Mouse (Mus musculus): ENCODE measurements around the gene Smad6.

DNA sequence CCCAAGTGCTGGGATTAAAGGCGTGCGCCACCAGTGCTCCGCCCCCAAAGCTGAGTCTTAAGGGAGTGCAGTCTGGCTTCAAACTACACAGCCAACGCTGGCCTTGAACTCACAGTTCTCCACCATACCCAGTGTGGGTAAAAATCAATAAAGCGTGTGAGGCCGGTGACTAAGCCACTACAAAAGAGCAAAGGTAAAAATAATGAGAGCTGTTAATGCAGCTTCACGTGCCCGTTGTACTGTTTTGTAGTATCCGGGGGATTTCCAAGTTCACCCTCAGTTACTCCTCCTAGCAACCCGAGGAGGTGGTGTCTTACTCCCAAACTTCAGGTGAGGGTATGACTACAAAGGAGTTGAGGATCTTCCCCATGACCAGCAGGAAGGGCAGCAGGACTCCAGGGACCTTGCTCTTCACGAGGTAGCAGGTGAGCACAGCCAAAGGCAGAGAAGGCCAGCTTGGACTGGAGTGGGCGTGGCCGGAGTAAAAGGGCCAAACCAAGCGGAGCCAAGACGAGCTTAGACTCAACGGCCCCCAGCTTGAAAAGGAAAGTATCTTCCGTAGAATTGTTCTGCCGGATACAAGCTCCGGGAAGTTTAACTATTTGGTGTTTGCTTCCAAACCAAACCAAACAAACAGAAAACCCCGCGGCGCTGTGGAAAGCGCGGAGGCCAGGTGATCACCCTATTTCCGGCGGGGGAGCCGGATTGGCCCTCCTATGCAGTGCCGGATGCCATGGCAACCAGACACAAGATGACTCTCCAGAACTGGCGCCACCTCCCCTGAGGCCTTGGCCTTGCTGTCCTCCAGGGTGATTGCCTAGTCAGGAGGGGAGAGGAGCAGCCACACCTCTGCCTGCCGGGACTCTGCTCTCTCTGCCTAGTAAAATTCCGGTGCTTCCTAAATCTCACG is 27.9 kb upstream of the Smad6 start:
- TF ChIP-seq CTCF (IDR thresholded peaks at IDR 0.05; ENCODE audit: low read depth, low read length): no peak
- TF ChIP-seq EP300 (IDR thresholded peaks at IDR 0.05; ENCODE audit: insufficient read depth, low read depth, low read length): peak; percentile 74; the same call in 1 of the 2 replicates
